17 mouse cellular contexts compared by ENCODE assay signal in genomic region chr13:51638958-51639357, GRCm38 (mm10). TPM values are rescaled to one million over a fixed set of nuclear protein-coding genes. Genes with fewer than 3 reads are reported as not detected.
DNase-seq lines count a peak whose midpoint lies in the region; ATAC-seq and TF ChIP-seq lines count a peak whose summit lies in the region.
"Had no signal": no experiment of that assay in that cellular context is flagged by ENCODE, and none has a peak within 500 bp of the region (broad histone marks: within the 10 kb centered on the region; RNA-seq: fewer than 3 reads in every experiment).

No protein-coding gene starts in this region.

- H3K27me3 ChIP-seq in liver, embryonic 14.5 days (ENCODE audit: control insufficient read depth, insufficient read depth, low read length), result no peaks in the 10 kb centered on the region
- no peaks in the 10 kb centered on the region for H3K27me3 ChIP-seq in liver, embryonic 11.5 days (replicated peaks; ENCODE audit: control insufficient read depth, insufficient read depth, low read length)
- no peaks in the 10 kb centered on the region for H3K27me3 ChIP-seq in CH12.LX (replicated peaks)
- H3K27me3 ChIP-seq: forebrain, embryonic 13.5 days; heart, embryonic 15.5 days; hindbrain, embryonic 15.5 days; midbrain, embryonic 12.5 days; neural tube, embryonic 12.5 days had no signal

- no peak overlapping the region for H3K4me2 ChIP-seq in liver, embryonic 14.5 days (ENCODE audit: low read depth)
- no peak overlapping the region for H3K4me2 ChIP-seq in liver, embryonic 11.5 days
- no peak overlapping the region for H3K4me2 ChIP-seq in CH12.LX (ENCODE audit: insufficient read depth, low read depth, poor library complexity, severe bottlenecking)
- H3K4me2 ChIP-seq: forebrain, embryonic 13.5 days; heart, embryonic 15.5 days; hindbrain, embryonic 15.5 days; lung, embryonic 14.5 days; midbrain, embryonic 12.5 days; neural tube, embryonic 12.5 days had no signal

- no peak for TF ChIP-seq EP300 in liver, embryonic 14.5 days (IDR thresholded peaks at IDR 0.05; ENCODE audit: low read depth)
- no peak for TF ChIP-seq EP300 in CH12.LX (IDR thresholded peaks at IDR 0.05; ENCODE audit: low read length)

- TF ChIP-seq RAD21 in CH12.LX (IDR thresholded peaks at IDR 0.05; ENCODE audit: low read depth, low read length), result peak; percentile 19

- H3K4me1 ChIP-seq in liver, embryonic 14.5 days (replicated peaks; ENCODE audit: control insufficient read depth in 2 of 2, insufficient read depth in 2 of 2, low read length in 1 of 2), result peaks cover 2% of the 10 kb centered on the region in 2 experiments
- peaks cover 4% of the 10 kb centered on the region; the same call in 1 of the 2 replicates for H3K4me1 ChIP-seq in liver, embryonic 11.5 days (replicated peaks; ENCODE audit: control insufficient read depth, insufficient read depth, low read length)
- peaks cover 3 to 10% of the 10 kb centered on the region in 2 experiments; a peak in 3 of 4 replicates for H3K4me1 ChIP-seq in CH12.LX (ENCODE audit: control insufficient read depth in 1 of 2, insufficient read depth in 2 of 2)
- H3K4me1 ChIP-seq: forebrain, embryonic 13.5 days; heart, embryonic 15.5 days; hindbrain, embryonic 15.5 days; midbrain, embryonic 12.5 days; neural tube, embryonic 12.5 days had no signal

- ATAC-seq in liver, embryonic 14.5 days (ENCODE audit: insufficient read depth), result no peak
- ATAC-seq in liver, embryonic 11.5 days (replicated peaks; ENCODE audit: low FRiP score), result no peak
- ATAC-seq in monocyte, adult 5-6 weeks (replicated peaks; ENCODE audit: insufficient number of reproducible peaks, low FRiP score, low TSS enrichment, poor library complexity, severe bottlenecking), result peak; percentile 91
- ATAC-seq: forebrain, embryonic 13.5 days had no signal

- TF ChIP-seq POLR2A in CH12.LX (IDR thresholded peaks at IDR 0.05; ENCODE audit: low read depth, low read length), result no peak

- dilution Hi-C loops in CH12.LX (cut with MboI; ENCODE audit: extremely low pct_ligation_motif_present, extremely low pct_unique_long_range_greater_than_20kb, low sequenced_read_pairs), result no loop called here

- no peak overlapping the region for H3K27ac ChIP-seq in liver, embryonic 14.5 days
- no peak overlapping the region for H3K27ac ChIP-seq in liver, embryonic 11.5 days (ENCODE audit: low read depth, low read length)
- H3K27ac ChIP-seq in CH12.LX (ENCODE audit: insufficient read depth, low read depth), result no peak overlapping the region
- H3K27ac ChIP-seq: forebrain, embryonic 13.5 days; heart, embryonic 15.5 days; hindbrain, embryonic 15.5 days; midbrain, embryonic 12.5 days; neural tube, embryonic 12.5 days had no signal

- H3K9me3 ChIP-seq in liver, embryonic 14.5 days (ENCODE audit: control insufficient read depth, low read length), result no peaks in the 10 kb centered on the region
- peaks cover 3% of the 10 kb centered on the region; the same call in 1 of the 2 replicates for H3K9me3 ChIP-seq in liver, embryonic 11.5 days (ENCODE audit: control insufficient read depth, low read length)
- peaks cover 2% of the 10 kb centered on the region for H3K9me3 ChIP-seq in CH12.LX (replicated peaks; ENCODE audit: low read length)
- H3K9me3 ChIP-seq: forebrain, embryonic 13.5 days; heart, embryonic 15.5 days; hindbrain, embryonic 15.5 days; midbrain, embryonic 12.5 days; neural tube, embryonic 12.5 days had no signal

- in situ Hi-C loops in CH12.LX (cut with MboI; ENCODE audit: low pct_ligation_motif_present, low pct_unique_long_range_greater_than_20kb, low sequenced_read_pairs), result no loop called here

- H3K79me2 ChIP-seq in CH12.LX (replicated peaks; ENCODE audit: control insufficient read depth, extremely low read depth, insufficient read depth, poor library complexity, severe bottlenecking), result no peaks in the 10 kb centered on the region

- peak; percentile 49 for TF ChIP-seq CTCF in liver, embryonic 14.5 days (IDR thresholded peaks at IDR 0.05; ENCODE audit: low read depth)
- peak in 1 of 2 experiments; percentile 51; a peak in 2 of 4 replicates for TF ChIP-seq CTCF in CH12.LX (conservative IDR thresholded peaks at IDR 0.05 in 1 of 2, IDR thresholded peaks at IDR 0.05 in 1 of 2; ENCODE audit: low read depth in 2 of 2, low read length in 2 of 2)

- WGBS in liver, embryonic 14.5 days (ENCODE audit: insufficient replicate concordance), result 62% methylated on average over 4 of the region's 4 CpGs
- 74% methylated on average over 4 of the region's 4 CpGs for WGBS in liver, embryonic 11.5 days

- no peak overlapping the region for H3K4me3 ChIP-seq in liver, embryonic 14.5 days (ENCODE audit: insufficient read depth in 1 of 2, low read depth in 2 of 2, low read length in 2 of 2)
- no peak overlapping the region for H3K4me3 ChIP-seq in liver, embryonic 11.5 days (ENCODE audit: low read depth, low read length)
- no peak overlapping the region for H3K4me3 ChIP-seq in CH12.LX (replicated peaks in 1 of 3; ENCODE audit: low read depth in 2 of 3, low read length in 2 of 3, poor library complexity in 1 of 3)
- H3K4me3 ChIP-seq: forebrain, embryonic 13.5 days; heart, embryonic 15.5 days; hindbrain, embryonic 15.5 days; midbrain, embryonic 12.5 days; neural tube, embryonic 12.5 days had no signal

- DNase-seq in liver, embryonic 14.5 days (ENCODE audit: low read depth in 3 of 3, low spot score in 3 of 3), result peak in 1 of 3 experiments; percentile 37
- no peak for DNase-seq in liver, embryonic 11.5 days (ENCODE audit: low spot score)
- DNase-seq in CH12.LX (ENCODE audit: extremely low read depth) (peak; percentile 40), ZHBTc4 (ENCODE audit: low read depth, low spot score) (peak; percentile 74)
- no peak for DNase-seq in urinary bladder, postnatal 36 days (ENCODE audit: low spot score in 2 of 2)
- DNase-seq in layer of hippocampus, adult 9-10 months (ENCODE audit: low spot score), result no peak
- DNase-seq: adrenal gland, postnatal 25 days; cerebellum, adult 18-20 months; gastrocnemius, postnatal 14 days; lung, embryonic 14.5 days; right cerebral cortex, postnatal 14 days had no signal

- H3K9ac ChIP-seq in liver, embryonic 14.5 days (replicated peaks), result no peak overlapping the region
- no peak overlapping the region for H3K9ac ChIP-seq in liver, embryonic 11.5 days (ENCODE audit: low read depth, low read length)
- no peak overlapping the region for H3K9ac ChIP-seq in CH12.LX (ENCODE audit: insufficient read depth, low read depth)
- H3K9ac ChIP-seq: forebrain, embryonic 13.5 days; heart, embryonic 15.5 days; hindbrain, embryonic 15.5 days; lung, embryonic 14.5 days; midbrain, embryonic 12.5 days; neural tube, embryonic 12.5 days had no signal

- H3K36me3 ChIP-seq in liver, embryonic 14.5 days (replicated peaks; ENCODE audit: control insufficient read depth, insufficient read depth, low read depth), result no peaks in the 10 kb centered on the region
- no peaks in the 10 kb centered on the region for H3K36me3 ChIP-seq in liver, embryonic 11.5 days (ENCODE audit: control insufficient read depth, insufficient read depth, low read length)
- no peaks in the 10 kb centered on the region for H3K36me3 ChIP-seq in CH12.LX (replicated peaks in 1 of 2; ENCODE audit: control insufficient read depth in 1 of 2, insufficient read depth in 1 of 2, low read length in 1 of 2)
- H3K36me3 ChIP-seq: heart, embryonic 15.5 days; hindbrain, embryonic 15.5 days; midbrain, embryonic 12.5 days; neural tube, embryonic 12.5 days had no signal

TF ChIP-seq in CH12.LX, 34 proteins besides CTCF, POLR2A, EP300 and RAD21:
- TF ChIP-seq JUND (conservative IDR thresholded peaks at IDR 0.05; ENCODE audit: low read depth, low read length) (no peak), PAX5 (IDR thresholded peaks at IDR 0.05; ENCODE audit: low read length) (no peak), MAZ (IDR thresholded peaks at IDR 0.05; ENCODE audit: low read depth, low read length) (no peak), MXI1 (IDR thresholded peaks at IDR 0.05; ENCODE audit: low read depth, low read length) (no peak), JUN (IDR thresholded peaks at IDR 0.05; ENCODE audit: insufficient read depth, low read depth, low read length) (no peak)

RNA-seq across cellular contexts. Expression of gene Cks2, which starts 6.1 kb away (rescaled TPM):
- polyA plus RNA-seq in liver, embryonic 14.5 days (2012; rRNA removed), result 241 and 279 TPM in 2 replicates
- polyA plus RNA-seq in liver, embryonic 14.5 days (2014; fragmentation: Nextera tagmentation; extraction: Ambion mirVana), result 487 and 490 TPM in 2 replicates
- 587 and 614 TPM in 2 replicates for polyA plus RNA-seq in liver, embryonic 11.5 days (2014; fragmentation: Nextera tagmentation; extraction: Ambion mirVana)
- 142 and 192 TPM in 2 replicates for total RNA-seq in CH12.LX (2012; rRNA removed)
- total RNA-seq in CH12.LX (2014; rRNA removed), result 465 and 486 TPM in 2 replicates
- polyA plus RNA-seq in CH12.LX (2012; ENCODE audit: insufficient read length, low read depth), result 143 and 154 TPM in 2 replicates
- total RNA-seq in monocyte, adult 5-6 weeks (2017), result 55.0 to 244 TPM (median 181 TPM) in 3 replicates

RNA-seq across cellular contexts. Expression of gene Secisbp2, which starts 12.5 kb away (rescaled TPM):
- 8.5 and 12.2 TPM in 2 replicates for polyA plus RNA-seq in liver, embryonic 14.5 days (2012; rRNA removed)
- 11.8 and 12.5 TPM in 2 replicates for polyA plus RNA-seq in liver, embryonic 14.5 days (2014; fragmentation: Nextera tagmentation; extraction: Ambion mirVana)
- polyA plus RNA-seq in liver, embryonic 11.5 days (2014; fragmentation: Nextera tagmentation; extraction: Ambion mirVana), result 28.3 and 36.1 TPM in 2 replicates
- 23.2 and 26.6 TPM in 2 replicates for total RNA-seq in CH12.LX (2012; rRNA removed)
- 22.9 and 24.4 TPM in 2 replicates for total RNA-seq in CH12.LX (2014; rRNA removed)
- 25.6 and 28.8 TPM in 2 replicates for polyA plus RNA-seq in CH12.LX (2012; ENCODE audit: insufficient read length, low read depth)
- 44.5 to 74.8 TPM (median 45.5 TPM) in 3 replicates for total RNA-seq in monocyte, adult 5-6 weeks (2017)

Comparison
In these comparisons a context has a peak if more than half of its experiments do, and no peak if none do; other contexts are left out.
1. DNase-seq: peak in CH12.LX (single experiment) and ZHBTc4 (single experiment); none in liver, embryonic 11.5 days (single experiment), urinary bladder, postnatal 36 days (0 of 2) and layer of hippocampus, adult 9-10 months (single experiment).